Mouse (Mus musculus) adrenal gland, postnatal 25 days (tissue): ENCODE measurements around the gene Mrc2. TPM values are rescaled to one million over a fixed set of nuclear protein-coding genes. Genes with fewer than 3 reads are reported as not detected.

ENCODE experiments used
- DNase-seq: peaks from one replicate; pipeline ENCODE4 v3.0.0; 2021; ENCODE audit warnings: mixed read lengths
- total RNA-seq: library from RNA; stranded (reverse); gene quantifications from 2 replicates; pipeline ENCODE4 v1.2.3, GENCODE M21; 2021

The Mrc2 gene
- total RNA-seq, 1 experiment from 2014 or later = 21.3 TPM

GRCm38 (mm10) chr11:105350643-105351042 is 58.2 kb downstream of the Mrc2 start:
- no peak for DNase-seq

GRCm38 (mm10) chr11:105352152-105352551 is 59.7 kb downstream of the Mrc2 start:
- DNase-seq = no peak

GRCm38 (mm10) chr11:105352954-105353890 is 60.8 kb downstream of the Mrc2 start:
- peak; percentile 73 for DNase-seq

GRCm38 (mm10) chr11:105353891-105354280 is 61.4 kb downstream of the Mrc2 start:
- DNase-seq = no peak

GRCm38 (mm10) chr11:105356301-105356700 is 63.9 kb downstream of the Mrc2 start:
- DNase-seq = no peak

- no peak for DNase-seq
These were observed 69.8 kb downstream of the Mrc2 start for GRCm38 (mm10) chr11:105362041-105362765.

- peak; percentile 88 for DNase-seq
These were observed 70.6 kb downstream of the Mrc2 start for GRCm38 (mm10) chr11:105362946-105363597.

GRCm38 (mm10) chr11:105363598-105364385 is 71.3 kb downstream of the Mrc2 start:
- peak; percentile 28 for DNase-seq

- DNase-seq = peak; percentile 9
These were observed 72.1 kb downstream of the Mrc2 start for GRCm38 (mm10) chr11:105364386-105365065.

GRCm38 (mm10) chr11:105365611-105366010 is 73.2 kb downstream of the Mrc2 start:
- no peak for DNase-seq

GRCm38 (mm10) chr11:105366051-105366450 is 73.6 kb downstream of the Mrc2 start:
- DNase-seq = no peak

GRCm38 (mm10) chr11:105367163-105367562 is 74.7 kb downstream of the Mrc2 start:
- no peak for DNase-seq

GRCm38 (mm10) chr11:105368833-105369232 is 76.4 kb downstream of the Mrc2 start:
- DNase-seq = no peak

- DNase-seq = no peak
These were observed 77.3 kb downstream of the Mrc2 start for GRCm38 (mm10) chr11:105369526-105370386.

- DNase-seq = no peak
These were observed 79.4 kb downstream of the Mrc2 start for GRCm38 (mm10) chr11:105371818-105372217.

- no peak for DNase-seq
These were observed 81.4 kb downstream of the Mrc2 start for GRCm38 (mm10) chr11:105373881-105374280.

- DNase-seq = no peak
These were observed 82.2 kb downstream of the Mrc2 start for GRCm38 (mm10) chr11:105374526-105375175.

- no peak for DNase-seq
These were observed 83.4 kb downstream of the Mrc2 start for GRCm38 (mm10) chr11:105375821-105376235.

GRCm38 (mm10) chr11:105385266-105385665 is 92.8 kb downstream of the Mrc2 start:
- DNase-seq = no peak

- no peak for DNase-seq
These were observed 96.2 kb downstream of the Mrc2 start for GRCm38 (mm10) chr11:105388636-105389035.
